Mouse (Mus musculus) effector memory CD4-positive, alpha-beta T cell, adult 5 months (primary cell): ENCODE results near the gene Hexim1. TPM values are rescaled to one million over a fixed set of nuclear protein-coding genes. Genes with fewer than 3 reads are reported as not detected.

Source experiments
- polyA plus RNA-seq: library from polyadenylated mRNA; unstranded; fragments of 100-300 nt; shearing (Covaris generic); gene quantifications from one replicate; pipeline ENCODE4 v1.2.1, GENCODE M21; 2017

Gene Hexim1
- polyA plus RNA-seq: 10.8 TPM

GRCm38 (mm10) chr11:103116008-103116818 lies at the start of gene Hexim1:
Gene Hexim1 (plus strand): TSS chr11:103116231.

DNA sequence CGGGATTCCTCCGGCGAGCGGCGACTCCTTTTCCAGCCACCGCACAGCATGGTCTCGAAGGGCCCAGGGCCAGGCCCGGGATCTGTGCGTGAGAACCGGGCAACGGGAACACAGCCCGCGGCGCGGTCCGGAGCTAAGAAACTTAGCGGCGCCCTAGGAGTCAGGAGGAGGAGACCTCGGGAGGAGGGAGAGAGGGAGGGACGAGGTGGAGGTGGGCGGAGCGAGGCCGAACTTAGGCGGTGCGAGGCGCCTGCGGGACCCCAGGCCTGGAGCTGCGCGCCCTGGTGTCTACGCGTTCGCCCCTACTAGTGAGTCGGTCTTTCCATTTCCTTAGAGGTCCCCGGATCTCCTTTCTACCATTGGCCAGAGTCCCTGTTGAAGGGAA lies 14.6 kb upstream of the Hexim1 start, which contains the start of the genes Plcd3 and Acbd4:
Gene Plcd3 (minus strand): TSS at position 178 of the 385 bp plus-strand sequence.
Gene Acbd4 (plus strand): TSS at position 202 of the 385 bp plus-strand sequence.

GRCm38 (mm10) chr11:103131701-103132575 lies 15.9 kb downstream of the Hexim1 start, which contains the start of gene Hexim2:
Gene Hexim2 (plus strand): TSS chr11:103132429.

Other genes with a start within 250 kb of the Hexim1 start
- gene Eftud2, start 235.2 kb upstream of the Hexim1 start, polyA plus RNA-seq: 111 TPM
- not detected for gene Ccdc103, start 235.0 kb upstream of the Hexim1 start, polyA plus RNA-seq
- gene Fam187a, start 231.1 kb upstream of the Hexim1 start, polyA plus RNA-seq: not detected
- not detected for gene Gfap, start 215.3 kb upstream of the Hexim1 start, polyA plus RNA-seq
- gene Kif18b, start 191.1 kb upstream of the Hexim1 start, polyA plus RNA-seq: 0.84 TPM
- not detected for gene C1ql1, start 169.5 kb upstream of the Hexim1 start, polyA plus RNA-seq
- 66.1 TPM for gene Nmt1, start 88.0 kb upstream of the Hexim1 start, polyA plus RNA-seq
- gene Dcakd, start 87.9 kb upstream of the Hexim1 start, polyA plus RNA-seq: 8.9 TPM
- 0.99 TPM for gene Plcd3, start 14.6 kb upstream of the Hexim1 start, polyA plus RNA-seq
- 39.0 TPM for gene Acbd4, start 14.5 kb upstream of the Hexim1 start, polyA plus RNA-seq
- 3.0 TPM for gene Hexim2, start 16.2 kb downstream of the Hexim1 start, polyA plus RNA-seq
- 178 TPM for gene Fmnl1, start 54.9 kb downstream of the Hexim1 start, polyA plus RNA-seq
- not detected for gene 1700023F06Rik, start 92.3 kb downstream of the Hexim1 start, polyA plus RNA-seq
- gene Spata32, start 102.2 kb downstream of the Hexim1 start, polyA plus RNA-seq: not detected
- gene Map3k14, start 151.2 kb downstream of the Hexim1 start, polyA plus RNA-seq: 154 TPM
- gene Arhgap27, start 247.5 kb downstream of the Hexim1 start, polyA plus RNA-seq: 57.1 TPM